Mouse (Mus musculus) adrenal gland (tissue): ENCODE measurements around the gene Rabepk.
"Not testable (repeated sequence)": the region's sequence is repeated elsewhere in the genome, so short reads cannot be mapped to it uniquely, and the experiment has no call there.

ENCODE experiments used
- intact Hi-C: fragments of 180-260 bp; cut with DNase I; formaldehyde crosslinking; loops from one replicate; pipeline ENCODE4 v1.15.1; 2025
- long read RNA-seq, 2 experiments: library from polyadenylated mRNA; unstranded; transcript quantifications; one replicate each; pipeline ENCODE4 v2.0.0; 2020; ENCODE audit warnings: borderline replicate concordance in 1 of 2; ENCODE audit not compliant: insufficient replicate concordance in 1 of 2

Gene Rabepk
- long read RNA-seq, experiment 1, transcript Rabepk-207 (8 exons, 2,968 nt) = major isoform, 18 of 28 reads
- long read RNA-seq, experiment 1, partial matches to known transcripts = 5 of 28 reads
- long read RNA-seq, experiment 1, other reads (novel, unspliced or antisense) = 5 of 28 reads
- long read RNA-seq, experiment 2, transcript Rabepk-207 (8 exons, 2,968 nt) = major isoform, 25 of 36 reads
- long read RNA-seq, experiment 2, partial matches to known transcripts = 1 of 36 reads
- long read RNA-seq, experiment 2, other reads (novel, unspliced or antisense) = 10 of 36 reads

GRCm38 (mm10) chr2:34799357-34800256 is at the start of gene Rabepk:
Gene Rabepk, minus strand, starts transcription at chr2:34799912.
- intact Hi-C loops = no loop called here

- intact Hi-C loops = no loop called here
Observed at GRCm38 (mm10) chr2:34847702-34848101, 48.0 kb upstream of the Rabepk start.

- intact Hi-C loops = no loop called here
Observed at GRCm38 (mm10) chr2:34843211-34843939, 43.7 kb upstream of the Rabepk start.

- intact Hi-C loops = no loop called here
Observed at GRCm38 (mm10) chr2:34841706-34842105, 42.0 kb upstream of the Rabepk start.

GRCm38 (mm10) chr2:34840143-34840542 is 40.4 kb upstream of the Rabepk start:
- intact Hi-C loops = not testable (repeated sequence)

- intact Hi-C loops = no loop called here
Observed at GRCm38 (mm10) chr2:34835669-34836068, 36.0 kb upstream of the Rabepk start.

- intact Hi-C loops = no loop called here
Observed at GRCm38 (mm10) chr2:34833624-34834023, 33.9 kb upstream of the Rabepk start.

GRCm38 (mm10) chr2:34832766-34833457 is 33.2 kb upstream of the Rabepk start, which contains the start of gene Gm34653:
Gene Gm34653, plus strand, starts transcription at chr2:34833007.
- intact Hi-C loops = not testable (repeated sequence)

- intact Hi-C loops = not testable (repeated sequence)
Observed at GRCm38 (mm10) chr2:34830066-34830465, 30.4 kb upstream of the Rabepk start.

- intact Hi-C loops = loop anchor here (5.0 to 10.0 kb wide), 2 partner anchors 44 to 77 kb away; partner anchors contain the start of genes Cutal and Psmd5
Observed at GRCm38 (mm10) chr2:34828026-34828425, 28.3 kb upstream of the Rabepk start.

- intact Hi-C loops = loop anchor here (5.0 to 10.0 kb wide), 2 partner anchors 45 to 77 kb away; partner anchors contain the start of genes Cutal and Psmd5
Observed at GRCm38 (mm10) chr2:34827591-34827990, 27.9 kb upstream of the Rabepk start.

GRCm38 (mm10) chr2:34826460-34827231 is 26.9 kb upstream of the Rabepk start:
- intact Hi-C loops = loop anchor here (5.0 to 10.0 kb wide), 2 partner anchors 46 to 78 kb away; partner anchors contain the start of genes Cutal and Psmd5

- intact Hi-C loops = loop anchor here (5.0 to 10.0 kb wide), 2 partner anchors 46 to 79 kb away; partner anchors contain the start of genes Cutal and Psmd5
Observed at GRCm38 (mm10) chr2:34825827-34826459, 26.2 kb upstream of the Rabepk start, which contains the start of gene Fbxw2. Gene Fbxw2, minus strand, starts transcription at chr2:34826311.

GRCm38 (mm10) chr2:34818492-34818891 is 18.8 kb upstream of the Rabepk start:
- intact Hi-C loops = no loop called here

- intact Hi-C loops = not testable (repeated sequence)
Observed at GRCm38 (mm10) chr2:34815893-34816292, 16.2 kb upstream of the Rabepk start.

GRCm38 (mm10) chr2:34812706-34813105 is 13.0 kb upstream of the Rabepk start:
- intact Hi-C loops = no loop called here

- intact Hi-C loops = no loop called here
Observed at GRCm38 (mm10) chr2:34810775-34811174, 11.1 kb upstream of the Rabepk start.

GRCm38 (mm10) chr2:34809568-34809967 is 9.9 kb upstream of the Rabepk start:
- intact Hi-C loops = no loop called here

- intact Hi-C loops = no loop called here
Observed at GRCm38 (mm10) chr2:34808057-34808456, 8.3 kb upstream of the Rabepk start.
